ENCODE assay signal across 8 mouse cellular contexts in the genomic region with DNA sequence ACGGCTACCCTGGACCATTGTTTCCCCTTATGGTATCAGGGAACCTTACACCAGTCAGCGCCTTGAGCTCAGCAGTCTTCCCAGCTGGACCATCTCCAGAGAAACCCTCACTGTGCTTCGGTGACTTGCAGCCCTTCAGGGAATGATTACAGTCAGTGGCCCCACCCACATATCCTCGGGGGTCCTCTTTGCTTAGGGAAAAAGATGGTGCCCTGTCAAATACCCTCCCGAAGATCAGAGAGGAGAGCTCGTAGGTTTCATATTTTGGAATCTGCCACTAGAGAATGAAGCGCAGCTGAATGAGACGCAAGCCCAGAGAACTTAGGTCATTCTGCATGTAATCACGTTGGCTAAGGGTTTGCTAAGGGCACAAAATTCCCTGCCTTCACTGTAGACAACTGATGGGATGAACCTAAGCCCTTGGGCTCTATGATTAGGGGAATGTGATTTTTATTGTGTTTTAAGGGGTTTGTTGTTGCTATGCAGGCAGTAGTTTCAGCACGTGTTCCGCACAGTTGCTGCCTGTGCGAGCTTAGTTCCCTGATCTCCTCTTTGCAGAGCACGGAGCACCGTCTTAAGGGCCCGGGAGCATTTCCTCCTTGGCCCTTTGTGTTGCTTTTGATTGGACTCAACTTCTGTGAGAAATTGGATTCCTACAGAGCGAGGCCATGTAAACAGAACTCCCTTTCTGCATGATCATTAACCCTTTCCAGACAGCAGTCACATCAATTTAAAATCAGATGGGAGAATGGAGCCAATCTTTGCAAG. TPM values are rescaled to one million over a fixed set of nuclear protein-coding genes. Genes with fewer than 3 reads are reported as not detected.
DNase-seq lines count a peak whose midpoint lies in the region; ATAC-seq lines count a peak whose summit lies in the region.
"Had no signal": no experiment of that assay in that cellular context is flagged by ENCODE, and none has a peak within 500 bp of the region (broad histone marks: within the 10 kb centered on the region; RNA-seq: fewer than 3 reads in every experiment).

No protein-coding gene starts in this region.

- no peak overlapping the region for H3K27ac ChIP-seq in lung, embryonic 15.5 days
- no peak overlapping the region for H3K27ac ChIP-seq in heart, embryonic 16.5 days (ENCODE audit: low read length)

- no peaks in the 10 kb centered on the region for H3K9me3 ChIP-seq in lung, embryonic 15.5 days
- no peaks in the 10 kb centered on the region for H3K9me3 ChIP-seq in heart, embryonic 16.5 days (replicated peaks; ENCODE audit: control insufficient read depth, low read length)

- H3K4me1 ChIP-seq in lung, embryonic 15.5 days: peaks cover 19% of the 10 kb centered on the region
- H3K4me1 ChIP-seq in heart, embryonic 16.5 days (ENCODE audit: control insufficient read depth, insufficient read depth, low read length): peaks cover 8% of the 10 kb centered on the region; the same call in 1 of the 2 replicates

- H3K36me3 ChIP-seq in lung, embryonic 15.5 days: no peaks in the 10 kb centered on the region
- no peaks in the 10 kb centered on the region for H3K36me3 ChIP-seq in heart, embryonic 16.5 days (ENCODE audit: control insufficient read depth, insufficient read depth)

- peak overlapping the region; percentile 19 for H3K4me3 ChIP-seq in lung, embryonic 15.5 days
- peak overlapping the region; percentile 40 for H3K4me3 ChIP-seq in heart, embryonic 16.5 days (ENCODE audit: low read length)

- no peak overlapping the region for H3K9ac ChIP-seq in lung, embryonic 15.5 days
- H3K9ac ChIP-seq in heart, embryonic 16.5 days (ENCODE audit: low read length): peak overlapping the region; percentile 24; the same call in 1 of the 2 replicates

- 3% methylated on average over 16 of the region's 16 CpGs for WGBS in lung, embryonic 15.5 days
- 8% methylated on average over 16 of the region's 16 CpGs for WGBS in heart, embryonic 16.5 days

- no peak for DNase-seq in lung, postnatal 10 days
- peak; percentile 54 for DNase-seq in mesoderm, embryonic 11.5 days (ENCODE audit: low read depth, low spot score)
- DNase-seq in adrenal gland, adult (ENCODE audit: inconsistent age in 2 of 2, low spot score in 1 of 2): no peak
- DNase-seq in adrenal gland, postnatal 25 days: no peak
- DNase-seq: cerebellum, adult 9-11 months had no signal

- peak overlapping the region; percentile 53 for H3K4me2 ChIP-seq in lung, embryonic 15.5 days
- H3K4me2 ChIP-seq in heart, embryonic 16.5 days (ENCODE audit: low read depth, low read length): peak overlapping the region; percentile 64

- ATAC-seq in lung, embryonic 15.5 days (ENCODE audit: borderline replicate concordance, extremely low read depth, low FRiP score, low TSS enrichment): peak; percentile 69; the same call in 1 of the 2 replicates
- ATAC-seq in heart, embryonic 16.5 days (replicated peaks; ENCODE audit: extremely low read depth, insufficient read depth, low FRiP score): 0 out of 2 replicates have a peak, but pooled peaks have one; percentile 45
- ATAC-seq in granulocyte monocyte progenitor cell, adult 5-6 weeks (replicated peaks; ENCODE audit: poor library complexity, severe bottlenecking): no peak

- H3K27me3 ChIP-seq in lung, embryonic 15.5 days: peaks cover 20% of the 10 kb centered on the region; the same call in 1 of the 2 replicates
- no peaks in the 10 kb centered on the region for H3K27me3 ChIP-seq in heart, embryonic 16.5 days (ENCODE audit: control insufficient read depth, insufficient read depth, low read length)

RNA-seq across cellular contexts. Expression of a gene that starts 21.7 kb away (rescaled TPM):
- 25.6 and 26.6 TPM in 2 replicates for polyA plus RNA-seq in lung, embryonic 15.5 days (2015; fragmentation: Nextera tagmentation; extraction: Ambion mirVana)
- 20.1 and 20.7 TPM in 2 replicates for polyA plus RNA-seq in heart, embryonic 16.5 days (2015; fragmentation: Nextera tagmentation; extraction: Ambion mirVana)
- total RNA-seq in adrenal gland, postnatal 25 days (2021): 38.1 and 53.4 TPM in 2 replicates
- total RNA-seq in granulocyte monocyte progenitor cell, adult 5-6 weeks (2014; fragmentation: Nextera tagmentation): 23.8 and 29.5 TPM in 2 replicates
- 33.3 and 38.0 TPM in 2 replicates for total RNA-seq in granulocyte monocyte progenitor cell, adult 5-6 weeks (2017)
